Mouse (Mus musculus): ENCODE results near the gene Stk19. TPM values are rescaled to one million over a fixed set of nuclear protein-coding genes. Genes with fewer than 3 reads are reported as not detected.
A peak's percentile ranks its signal among the peaks of the same experiment; 100 is the strongest.
"Not testable (repeated sequence)": the region's sequence is repeated elsewhere in the genome, so short reads cannot be mapped to it uniquely, and the experiment has no call there.

The Stk19 gene
- polyA plus RNA-seq, 1 experiment from 2014 or later = 40.0 TPM

- no peaks in the 10 kb centered on the region for H3K9me3 ChIP-seq (replicated peaks)
- ATAC-seq (ENCODE audit: low FRiP score) = no peak
- WGBS = 93% methylated on average over 7 of the region's 7 CpGs
- H3K4me3 ChIP-seq (replicated peaks) = no peak overlapping the region
- H3K27me3 ChIP-seq (replicated peaks) = no peaks in the 10 kb centered on the region
- no peak overlapping the region for H3K9ac ChIP-seq (replicated peaks)
- peak overlapping the region; percentile 17; the same call in 1 of the 2 replicates for H3K4me2 ChIP-seq
- no peak overlapping the region for H3K27ac ChIP-seq (replicated peaks)
- peaks cover 35% of the 10 kb centered on the region for H3K4me1 ChIP-seq
- H3K36me3 ChIP-seq = peaks cover 56% of the 10 kb centered on the region
Measured at GRCm38 (mm10) chr17:34838785-34839184, 2.0 kb upstream of the Stk19 start.

GRCm38 (mm10) chr17:34837464-34838324, 949 bp upstream of the Stk19 start:
- Histone ChIP-seq H3K27ac (replicated peaks) (peak overlapping the region; percentile 84), H3K36me3 (peaks cover 54% of the 10 kb centered on the region), H3K9ac (replicated peaks) (peak overlapping the region; percentile 79), H3K4me2 (peak overlapping the region; percentile 95), H3K9me3 (replicated peaks) (no peaks in the 10 kb centered on the region), H3K4me1 (peaks cover 38% of the 10 kb centered on the region), H3K27me3 (replicated peaks) (no peaks in the 10 kb centered on the region), H3K4me3 (replicated peaks) (peak overlapping the region; percentile 86)
- 35% methylated on average over 43 of the region's 43 CpGs for WGBS
- peak; percentile 32; the same call in 1 of the 2 replicates for ATAC-seq (ENCODE audit: low FRiP score)

GRCm38 (mm10) chr17:34836155-34836855, 440 bp downstream of the Stk19 start:
- 4% methylated on average over 42 of the region's 48 CpGs for WGBS
- H3K9ac ChIP-seq (replicated peaks) = peak overlapping the region; percentile 79
- H3K9me3 ChIP-seq (replicated peaks) = no peaks in the 10 kb centered on the region
- no peaks in the 10 kb centered on the region for H3K27me3 ChIP-seq (replicated peaks)
- H3K4me2 ChIP-seq = peak overlapping the region; percentile 95
- peaks cover 38% of the 10 kb centered on the region for H3K4me1 ChIP-seq
- H3K27ac ChIP-seq (replicated peaks) = peak overlapping the region; percentile 84
- H3K36me3 ChIP-seq = peaks cover 48% of the 10 kb centered on the region
- peak overlapping the region; percentile 86 for H3K4me3 ChIP-seq (replicated peaks)
- peak; percentile 81 for ATAC-seq (ENCODE audit: low FRiP score)

- H3K27ac ChIP-seq (replicated peaks); H3K4me3 ChIP-seq (replicated peaks); H3K4me2 ChIP-seq; H3K27me3 ChIP-seq (replicated peaks); H3K9ac ChIP-seq (replicated peaks); ATAC-seq (ENCODE audit: low FRiP score); H3K9me3 ChIP-seq (replicated peaks): not testable (repeated sequence)
- H3K4me1 ChIP-seq = peaks cover 16% of the 10 kb centered on the region
- H3K36me3 ChIP-seq = peaks cover 72% of the 10 kb centered on the region
- 94% methylated on average over 1 of the region's 1 CpGs for WGBS
Measured at GRCm38 (mm10) chr17:34830776-34831175, 6.0 kb downstream of the Stk19 start.

- Histone ChIP-seq H3K4me1 (no peaks in the 10 kb centered on the region), H3K36me3 (no peaks in the 10 kb centered on the region), H3K4me3 (replicated peaks) (no peak overlapping the region), H3K9me3 (replicated peaks) (no peaks in the 10 kb centered on the region), H3K27ac (replicated peaks) (no peak overlapping the region), H3K9ac (replicated peaks) (no peak overlapping the region), H3K27me3 (replicated peaks) (no peaks in the 10 kb centered on the region), H3K4me2 (no peak overlapping the region)
- ATAC-seq (ENCODE audit: low FRiP score) = no peak
- WGBS = 76% methylated on average over 7 of the region's 7 CpGs
Measured at GRCm38 (mm10) chr17:34814818-34815370, 21.9 kb downstream of the Stk19 start.

- not testable (repeated sequence) for H3K4me3 ChIP-seq (replicated peaks); H3K9me3 ChIP-seq (replicated peaks); H3K4me1 ChIP-seq; ATAC-seq (ENCODE audit: low FRiP score); H3K4me2 ChIP-seq; H3K9ac ChIP-seq (replicated peaks); H3K27ac ChIP-seq (replicated peaks); H3K27me3 ChIP-seq (replicated peaks); H3K36me3 ChIP-seq
- WGBS = 67% methylated on average over 12 of the region's 12 CpGs
Measured at GRCm38 (mm10) chr17:34813747-34814146, 23.0 kb downstream of the Stk19 start.

GRCm38 (mm10) chr17:34811275-34811674, 25.5 kb downstream of the Stk19 start:
- WGBS = 76% methylated on average over 15 of the region's 15 CpGs
- H3K4me2 ChIP-seq = no peak overlapping the region
- no peak overlapping the region for H3K9ac ChIP-seq (replicated peaks)
- no peak overlapping the region for H3K27ac ChIP-seq (replicated peaks)
- ATAC-seq (ENCODE audit: low FRiP score) = no peak
- no peaks in the 10 kb centered on the region for H3K9me3 ChIP-seq (replicated peaks)
- H3K4me1 ChIP-seq = no peaks in the 10 kb centered on the region
- H3K27me3 ChIP-seq (replicated peaks) = no peaks in the 10 kb centered on the region
- H3K36me3 ChIP-seq = no peaks in the 10 kb centered on the region
- H3K4me3 ChIP-seq (replicated peaks) = no peak overlapping the region

- WGBS = 86% methylated on average over 8 of the region's 8 CpGs
- not testable (repeated sequence) for ATAC-seq (ENCODE audit: low FRiP score); H3K36me3 ChIP-seq; H3K4me3 ChIP-seq (replicated peaks); H3K4me1 ChIP-seq; H3K4me2 ChIP-seq; H3K27me3 ChIP-seq (replicated peaks); H3K9me3 ChIP-seq (replicated peaks); H3K9ac ChIP-seq (replicated peaks); H3K27ac ChIP-seq (replicated peaks)
Measured at GRCm38 (mm10) chr17:34810811-34811210, 25.9 kb downstream of the Stk19 start.

GRCm38 (mm10) chr17:34810411-34810810, 26.3 kb downstream of the Stk19 start:
- H3K4me1 ChIP-seq; H3K4me3 ChIP-seq (replicated peaks); H3K9me3 ChIP-seq (replicated peaks); H3K27me3 ChIP-seq (replicated peaks); H3K27ac ChIP-seq (replicated peaks); H3K36me3 ChIP-seq; ATAC-seq (ENCODE audit: low FRiP score); H3K4me2 ChIP-seq; H3K9ac ChIP-seq (replicated peaks): not testable (repeated sequence)
- WGBS = 90% methylated on average over 5 of the region's 5 CpGs

- 88% methylated on average over 6 of the region's 6 CpGs for WGBS
- H3K27me3 ChIP-seq (replicated peaks) = no peaks in the 10 kb centered on the region
- ATAC-seq (ENCODE audit: low FRiP score) = no peak
- no peaks in the 10 kb centered on the region for H3K36me3 ChIP-seq
- H3K9me3 ChIP-seq (replicated peaks) = 0 out of 2 replicates have a peak, but pooled peaks cover 4% of the 10 kb centered on the region
- H3K27ac ChIP-seq (replicated peaks) = no peak overlapping the region
- no peak overlapping the region for H3K4me2 ChIP-seq
- H3K9ac ChIP-seq (replicated peaks) = no peak overlapping the region
- no peaks in the 10 kb centered on the region for H3K4me1 ChIP-seq
- H3K4me3 ChIP-seq (replicated peaks) = no peak overlapping the region
Measured at GRCm38 (mm10) chr17:34808599-34809205, 28.0 kb downstream of the Stk19 start.

GRCm38 (mm10) chr17:34807176-34807575, 29.6 kb downstream of the Stk19 start:
- ATAC-seq (ENCODE audit: low FRiP score) = no peak
- Histone ChIP-seq H3K4me1 (no peaks in the 10 kb centered on the region), H3K27ac (replicated peaks) (no peak overlapping the region), H3K4me2 (no peak overlapping the region), H3K4me3 (replicated peaks) (no peak overlapping the region), H3K27me3 (replicated peaks) (no peaks in the 10 kb centered on the region), H3K9me3 (replicated peaks) (0 out of 2 replicates have a peak, but pooled peaks cover 4% of the 10 kb centered on the region), H3K36me3 (no peaks in the 10 kb centered on the region), H3K9ac (replicated peaks) (no peak overlapping the region)
- 80% methylated on average over 3 of the region's 3 CpGs for WGBS
